Mouse (Mus musculus) spleen, postnatal 14 days (tissue): ENCODE results near the gene Trim40.
"Not testable (repeated sequence)": the region's sequence is repeated elsewhere in the genome, so short reads cannot be mapped to it uniquely, and the experiment has no call there.

ENCODE experiments used
- DNase-seq, 2 experiments: peaks; one replicate each; pipeline ENCODE4 v3.0.0; 2021 to 2022; ENCODE audit warnings: low spot score in 2 of 2

Trim40 gene

GRCm38 (mm10) chr17:36893387-36893786 lies 3.5 kb upstream of the Trim40 start:
- DNase-seq, result no peak

- DNase-seq, result peak in 1 of 2 experiments; percentile 22
These were observed 2.4 kb upstream of the Trim40 start for GRCm38 (mm10) chr17:36892362-36892761.

- DNase-seq, result not testable (repeated sequence)
These were observed 1.6 kb upstream of the Trim40 start for GRCm38 (mm10) chr17:36891496-36891895.

GRCm38 (mm10) chr17:36885132-36885790 lies 4.7 kb downstream of the Trim40 start:
- no peak for DNase-seq

- no peak for DNase-seq
These were observed 6.6 kb downstream of the Trim40 start for GRCm38 (mm10) chr17:36883350-36883749.

GRCm38 (mm10) chr17:36874636-36875035 lies 15.3 kb downstream of the Trim40 start:
- no peak for DNase-seq

- DNase-seq, result peak; percentile 67 to 73
These were observed 19.7 kb downstream of the Trim40 start for GRCm38 (mm10) chr17:36869955-36870810.

GRCm38 (mm10) chr17:36869284-36869954 lies 20.5 kb downstream of the Trim40 start, which contains the start of gene Trim10:
TSS of gene Trim10 (plus strand) at chr17:36869574.
- peak; percentile 58 to 73 for DNase-seq

GRCm38 (mm10) chr17:36868836-36869235 lies 21.1 kb downstream of the Trim40 start:
- no peak for DNase-seq

- DNase-seq, result peak; percentile 11 to 24
These were observed 23.0 kb downstream of the Trim40 start, which contains the start of gene Trim15 for GRCm38 (mm10) chr17:36866719-36867527. TSS of gene Trim15 (minus strand) at chr17:36867210.

- no peak for DNase-seq
These were observed 28.2 kb downstream of the Trim40 start for GRCm38 (mm10) chr17:36861680-36862079.

- no peak for DNase-seq
These were observed 31.7 kb downstream of the Trim40 start for GRCm38 (mm10) chr17:36858181-36858580.

GRCm38 (mm10) chr17:36856236-36856635 lies 33.7 kb downstream of the Trim40 start:
- DNase-seq, result no peak

GRCm38 (mm10) chr17:36855484-36855883 lies 34.4 kb downstream of the Trim40 start:
- DNase-seq, result no peak

GRCm38 (mm10) chr17:36851627-36852026 lies 38.3 kb downstream of the Trim40 start:
- no peak for DNase-seq

GRCm38 (mm10) chr17:36851200-36851599 lies 38.7 kb downstream of the Trim40 start:
- no peak for DNase-seq

- no peak for DNase-seq
These were observed 39.9 kb downstream of the Trim40 start for GRCm38 (mm10) chr17:36849992-36850391.

- DNase-seq, result no peak
These were observed 41.0 kb downstream of the Trim40 start for GRCm38 (mm10) chr17:36848911-36849310.

GRCm38 (mm10) chr17:36844725-36845124 lies 45.2 kb downstream of the Trim40 start:
- no peak for DNase-seq

GRCm38 (mm10) chr17:36844286-36844719 lies 45.6 kb downstream of the Trim40 start:
- DNase-seq, result no peak

GRCm38 (mm10) chr17:36843696-36844095 lies 46.2 kb downstream of the Trim40 start:
- DNase-seq, result no peak
